Mouse (Mus musculus) liver, postnatal 0 days (tissue): Measurements from ENCODE around the gene Aatk.

Source experiments
- CTCF ChIP-seq: sonication (generic); IDR thresholded peaks from 2 replicates; pipeline ENCODE4 v1.5.1; 2016; ENCODE audit warnings: antibody characterized with exemption, low read depth
- EP300 ChIP-seq: IDR thresholded peaks from 2 replicates; pipeline ENCODE4 v1.6.1; 2016; ENCODE audit warnings: antibody characterized with exemption, low read depth, mild to moderate bottlenecking

DNA sequence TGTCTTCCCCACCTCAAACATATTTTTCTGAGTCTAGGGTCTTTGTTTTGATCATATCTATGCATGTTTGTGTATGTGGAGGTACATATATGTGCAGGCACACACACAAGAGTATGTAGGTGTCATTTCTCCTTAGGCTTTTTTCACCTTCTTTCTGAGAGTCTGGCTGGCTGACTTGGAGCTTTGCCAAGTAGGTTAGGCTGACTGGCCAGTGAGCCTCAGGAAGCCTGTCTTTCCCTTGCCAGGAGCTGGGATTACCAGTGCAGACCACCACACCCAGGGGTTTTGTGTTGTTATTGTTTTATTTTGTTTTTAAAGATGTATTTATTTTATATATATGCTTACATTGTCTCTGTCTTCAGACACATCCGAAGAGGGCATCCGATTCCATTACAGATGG is 63.8 kb downstream of the Aatk start:
- TF ChIP-seq CTCF (no peak), EP300 (no peak)
